Mouse (Mus musculus) bone marrow macrophage, adult 2 months (primary cell): Measurements from ENCODE around the gene Klhl31. TPM values are rescaled to one million over a fixed set of nuclear protein-coding genes. Genes with fewer than 3 reads are reported as not detected.

ENCODE experiments used
- H3K27ac ChIP-seq: 2 replicates; pipeline ENCODE4 v1.5.1; 2012; ENCODE audit warnings: low read depth, low read length; ENCODE audit not compliant: insufficient read depth
- H3K4me1 ChIP-seq: 2 replicates; pipeline ENCODE4 v1.6.1; 2012; ENCODE audit warnings: low read length; ENCODE audit not compliant: control insufficient read depth, insufficient read depth
- H3K4me3 ChIP-seq: 2 replicates; pipeline ENCODE4 v1.5.1; 2012; ENCODE audit warnings: mild to moderate bottlenecking, low read length, moderate library complexity; ENCODE audit not compliant: insufficient read depth
- CTCF ChIP-seq: IDR thresholded peaks from 2 replicates; pipeline ENCODE4 v1.5.1; 2012; ENCODE audit warnings: low read depth, mild to moderate bottlenecking, low read length, moderate library complexity
- POLR2A ChIP-seq: IDR thresholded peaks from 2 replicates; pipeline ENCODE4 v1.6.1; 2012; ENCODE audit warnings: mild to moderate bottlenecking, low read depth, low read length, borderline replicate concordance
- polyA plus RNA-seq: library from polyadenylated mRNA; stranded (reverse); fragments of >200 nt; gene quantifications from 2 replicates; pipeline ENCODE4 v1.2.4, GENCODE M21; 2012; ENCODE audit not compliant: missing spikeins, insufficient read depth, insufficient read length

Gene Klhl31
- polyA plus RNA-seq: 0.16 TPM in 1 of 2 replicates, not detected in the other

DNA sequence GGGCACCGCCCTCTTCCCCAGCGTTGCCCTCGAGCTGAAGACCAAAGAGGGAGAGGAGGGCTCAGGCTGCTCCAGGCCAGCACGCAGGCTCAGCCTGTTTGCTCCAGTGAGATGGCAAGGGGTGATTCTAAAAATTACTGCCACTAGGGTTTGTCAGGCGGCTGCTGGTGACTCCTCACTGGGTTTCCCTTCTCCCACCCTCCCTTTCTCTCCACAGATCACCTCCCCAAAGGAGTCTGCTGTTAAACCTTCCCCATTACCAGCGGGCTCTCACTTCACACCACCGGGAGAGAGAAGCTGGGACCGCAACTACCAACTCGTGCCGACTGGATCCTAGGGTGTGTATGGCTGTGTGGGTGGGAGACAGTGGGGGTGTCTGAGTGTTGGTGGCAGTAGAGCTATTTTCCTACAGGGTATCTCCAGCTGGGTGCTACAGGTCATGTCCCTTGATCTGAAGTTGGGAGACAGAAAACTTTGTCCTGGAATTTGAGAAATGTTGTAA is at the start of gene Klhl31:
Gene Klhl31 (plus strand): TSS at position 51 of the 502 bp plus-strand sequence.
- no peaks in the 10 kb centered on the region for H3K4me1 ChIP-seq
- no peak within 1 kb of the TSS for H3K4me3 ChIP-seq
- no peak within 1 kb of the TSS for H3K27ac ChIP-seq
- TF ChIP-seq CTCF (no peak), POLR2A (no peak)

- H3K4me3 ChIP-seq: no peak overlapping the region
- TF ChIP-seq CTCF: no peak
- H3K27ac ChIP-seq: no peak overlapping the region
- H3K4me1 ChIP-seq: no peaks in the 10 kb centered on the region
These were observed 49.3 kb upstream of the Klhl31 start for GRCm38 (mm10) chr9:77586806-77587591.

GRCm38 (mm10) chr9:77587616-77588015 is 48.7 kb upstream of the Klhl31 start:
- Histone ChIP-seq H3K4me3 (no peak overlapping the region), H3K27ac (no peak overlapping the region)
- TF ChIP-seq CTCF (no peak), POLR2A (no peak)

GRCm38 (mm10) chr9:77589496-77589895 is 46.8 kb upstream of the Klhl31 start:
- H3K4me3 ChIP-seq: no peak overlapping the region
- no peak overlapping the region for H3K27ac ChIP-seq
- H3K4me1 ChIP-seq: no peaks in the 10 kb centered on the region
- TF ChIP-seq POLR2A (no peak), CTCF (no peak)

More at GRCm38 (mm10) chr9:77587616-77588015, 48.7 kb upstream of the Klhl31 start:
- H3K4me1 ChIP-seq: no peaks in the 10 kb centered on the region

- TF ChIP-seq POLR2A: no peak
- TF ChIP-seq CTCF: no peak
- no peaks in the 10 kb centered on the region for H3K4me1 ChIP-seq
- H3K27ac ChIP-seq: no peak overlapping the region
- H3K4me3 ChIP-seq: no peak overlapping the region
These were observed 43.9 kb upstream of the Klhl31 start for GRCm38 (mm10) chr9:77592423-77592822.

- H3K27ac ChIP-seq: no peak overlapping the region
- TF ChIP-seq POLR2A: no peak
- H3K4me1 ChIP-seq: no peaks in the 10 kb centered on the region
- H3K4me3 ChIP-seq: no peak overlapping the region
These were observed 41.2 kb upstream of the Klhl31 start for GRCm38 (mm10) chr9:77595006-77595626.

DNA sequence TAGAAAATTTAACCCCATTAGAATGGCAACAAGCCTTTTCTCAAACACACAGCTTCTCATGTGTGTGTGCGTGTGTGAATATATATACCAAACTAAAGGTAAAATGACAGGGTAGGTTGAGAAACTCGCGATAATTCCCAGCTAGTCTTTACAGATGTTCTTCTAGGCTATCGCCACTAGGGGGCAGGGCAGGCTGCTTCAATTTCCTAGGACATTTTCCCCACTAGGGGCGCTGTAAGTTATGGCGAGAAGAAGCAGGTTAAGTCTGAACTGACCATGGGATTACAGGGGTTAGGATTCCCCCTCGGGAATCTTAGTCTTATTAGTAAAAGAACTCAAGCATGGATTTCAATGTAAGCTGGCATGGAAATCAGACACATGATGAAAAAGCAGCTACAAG is 39.9 kb upstream of the Klhl31 start:
- Histone ChIP-seq H3K27ac (no peak overlapping the region), H3K4me1 (no peaks in the 10 kb centered on the region), H3K4me3 (no peak overlapping the region)
- TF ChIP-seq POLR2A (no peak), CTCF (peak; percentile 99)

GRCm38 (mm10) chr9:77598560-77598959 is 37.7 kb upstream of the Klhl31 start:
- TF ChIP-seq POLR2A (no peak), CTCF (no peak)
- Histone ChIP-seq H3K27ac (no peak overlapping the region), H3K4me1 (no peaks in the 10 kb centered on the region), H3K4me3 (no peak overlapping the region)

DNA sequence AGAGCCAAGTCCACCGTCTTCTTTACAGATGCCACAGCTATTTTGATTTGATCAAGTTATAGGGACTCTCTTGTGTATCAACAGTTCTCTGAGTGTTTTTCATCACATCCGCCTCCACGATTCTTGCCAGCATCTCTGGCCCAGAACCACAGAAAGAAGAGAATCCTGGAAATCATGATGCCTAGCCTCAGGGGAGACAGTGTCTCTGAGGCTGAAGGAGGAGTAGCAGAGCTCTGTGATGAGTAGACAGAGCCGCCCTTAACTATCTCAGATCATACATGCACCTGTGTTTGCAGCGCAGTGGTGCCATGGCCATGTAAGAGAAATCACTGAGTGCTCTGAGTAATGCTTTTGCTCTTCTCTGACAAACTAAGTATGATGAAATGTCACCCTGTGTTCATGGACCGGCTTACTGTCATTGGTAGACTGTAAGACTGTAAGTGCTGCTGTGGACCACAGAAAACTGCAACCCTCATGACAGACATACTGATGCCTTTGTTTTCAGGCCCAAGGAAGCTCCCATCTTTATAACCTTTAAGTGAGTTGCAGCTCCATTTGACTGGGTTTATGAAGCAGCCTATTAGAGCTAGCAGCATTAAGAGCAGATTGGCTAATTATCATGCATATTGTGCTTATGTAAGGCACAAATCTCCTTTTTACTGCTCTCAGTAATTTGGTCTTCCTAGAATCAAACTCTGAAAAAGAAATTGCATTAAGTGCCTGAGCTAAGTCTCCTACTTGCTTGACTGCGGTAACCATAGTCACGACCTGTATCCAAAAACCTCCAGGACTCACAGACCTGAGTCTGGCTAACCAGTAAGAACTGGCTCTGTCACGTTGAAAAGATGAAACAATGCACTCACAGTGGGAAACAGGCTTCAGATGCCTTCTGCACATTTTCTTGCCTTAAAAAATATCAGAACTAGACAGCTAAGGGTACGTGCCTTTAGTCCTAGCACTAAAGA is 33.7 kb upstream of the Klhl31 start:
- Histone ChIP-seq H3K4me3 (no peak overlapping the region), H3K4me1 (no peaks in the 10 kb centered on the region), H3K27ac (no peak overlapping the region)
- TF ChIP-seq CTCF: no peak
- TF ChIP-seq POLR2A: no peak
